Mouse (Mus musculus) midbrain, embryonic 11.5 days (tissue): ENCODE measurements at regions not wholly inside any gene's neighbourhood (a gene's known extent, or its start where the extent isn't known, plus 50 kb on each side); places are given as distances from the start of the nearest gene placed in this dataset.

Source experiments
- ATAC-seq: fragments of 200-750 bp; cut with Nextera tagmentation; 2 replicates; pipeline ENCODE4 v1.8.0; 2017; ENCODE audit warnings: moderate TSS enrichment, moderate library complexity; ENCODE audit not compliant: low FRiP score
- DNase-seq: peaks from one replicate; pipeline ENCODE4 v3.0.0; 2015; ENCODE audit warnings: low spot score; ENCODE audit errors: missing footprints
- H3K27ac ChIP-seq: fragments of 300-500 bp; sonication (generic); 2 replicates; pipeline ENCODE4 v1.5.1; 2014; ENCODE audit warnings: low read depth, low read length
- H3K27me3 ChIP-seq: fragments of 300-500 bp; sonication (generic); 2 replicates; pipeline ENCODE4 v1.6.1; 2014; ENCODE audit warnings: mild to moderate bottlenecking, low read length, moderate library complexity, mixed read lengths; ENCODE audit not compliant: control insufficient read depth, insufficient read depth
- H3K36me3 ChIP-seq: fragments of 300-500 bp; sonication (generic); 2 replicates; pipeline ENCODE4 v1.6.1; 2014; ENCODE audit warnings: mild to moderate bottlenecking, low read length, moderate library complexity, mixed read lengths; ENCODE audit not compliant: control insufficient read depth, insufficient read depth
- H3K4me1 ChIP-seq: fragments of 300-500 bp; sonication (generic); 2 replicates; pipeline ENCODE4 v1.6.1; 2014; ENCODE audit warnings: low read length; ENCODE audit not compliant: control insufficient read depth, insufficient read depth
- H3K4me2 ChIP-seq: fragments of 300-500 bp; sonication (generic); 2 replicates; pipeline ENCODE4 v1.6.1; 2014; ENCODE audit warnings: mild to moderate bottlenecking, moderate library complexity
- H3K4me3 ChIP-seq: fragments of 300-500 bp; sonication (generic); 2 replicates; pipeline ENCODE4 v1.5.1; 2014; ENCODE audit warnings: low read depth, low read length
- H3K9ac ChIP-seq: fragments of 300-500 bp; sonication (generic); 2 replicates; pipeline ENCODE4 v1.6.1; 2014; ENCODE audit warnings: low read length
- H3K9me3 ChIP-seq: fragments of 300-500 bp; sonication (generic); 2 replicates; pipeline ENCODE4 v1.6.1; 2016; ENCODE audit warnings: low read length; ENCODE audit not compliant: control insufficient read depth
- WGBS: fragments of 180-500 bp; shearing (Covaris S2); extraction: QIAGEN DNeasy Blood & Tissue Kit; methylation state at CpG from one replicate; pipeline ENCODE4 v1.1.7; 2014; 5-methylcytosine and 5-hydroxymethylcytosine counted together

DNA sequence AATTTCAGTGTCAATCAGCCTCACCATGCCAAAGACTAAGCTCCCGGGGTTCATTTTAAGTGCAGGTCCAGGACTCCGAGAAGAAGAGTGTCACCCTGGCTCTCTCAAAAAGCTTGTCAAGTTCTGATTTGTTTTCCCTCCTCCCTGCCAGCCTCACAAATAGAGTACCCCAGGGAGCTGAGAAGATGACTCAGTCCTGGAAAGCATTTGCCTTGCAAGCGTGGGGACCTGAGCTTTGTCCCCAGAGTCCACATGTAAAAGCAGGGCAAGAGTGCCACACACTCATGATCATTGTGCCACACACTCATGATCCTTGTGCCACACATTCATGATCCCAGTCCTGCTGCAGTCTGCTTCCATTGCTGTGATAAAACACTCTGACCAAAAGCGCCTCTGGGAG lies 100.4 kb upstream of the Lmo4 start:
- whole genome bisulfite sequencing = 69% methylated on average over 4 of the region's 4 CpGs
- no peak overlapping the region for H3K4me3 ChIP-seq
- DNase-seq (peak; percentile 31), ATAC-seq (no peak)
- H3K27me3 ChIP-seq = no peaks in the 10 kb centered on the region
- H3K27ac ChIP-seq = no peak overlapping the region
- no peaks in the 10 kb centered on the region for H3K4me1 ChIP-seq
- no peak overlapping the region for H3K4me2 ChIP-seq
- H3K9me3 ChIP-seq = no peaks in the 10 kb centered on the region
- H3K36me3 ChIP-seq = no peaks in the 10 kb centered on the region
- no peak overlapping the region for H3K9ac ChIP-seq

DNA sequence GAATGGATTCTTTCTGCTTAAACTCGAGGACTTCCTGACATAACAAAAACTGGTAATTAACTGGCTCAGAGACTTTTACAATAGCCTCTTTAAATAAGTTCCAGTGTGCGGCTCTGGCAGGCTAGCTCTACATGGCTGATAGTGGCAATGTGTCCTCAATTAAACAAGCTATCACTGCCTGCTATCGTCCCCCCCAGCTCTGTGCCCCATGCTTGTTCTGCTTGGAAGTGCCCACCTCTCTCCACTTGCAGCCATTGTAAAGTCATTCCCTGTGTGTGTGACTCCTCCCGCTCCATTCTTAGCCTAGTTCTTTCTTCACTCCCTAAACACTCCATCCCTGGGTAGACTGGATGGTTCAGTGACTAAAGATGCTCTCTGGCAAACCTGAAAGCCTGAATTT lies 99.9 kb upstream of the Lmo4 start:
- Histone ChIP-seq H3K27me3 (no peaks in the 10 kb centered on the region), H3K4me2 (no peak overlapping the region), H3K9ac (no peak overlapping the region), H3K4me1 (no peaks in the 10 kb centered on the region), H3K9me3 (no peaks in the 10 kb centered on the region), H3K27ac (no peak overlapping the region), H3K4me3 (no peak overlapping the region), H3K36me3 (no peaks in the 10 kb centered on the region)
- ATAC-seq = no peak
- WGBS = 52% methylated on average over 4 of the region's 4 CpGs
- DNase-seq = no peak

DNA sequence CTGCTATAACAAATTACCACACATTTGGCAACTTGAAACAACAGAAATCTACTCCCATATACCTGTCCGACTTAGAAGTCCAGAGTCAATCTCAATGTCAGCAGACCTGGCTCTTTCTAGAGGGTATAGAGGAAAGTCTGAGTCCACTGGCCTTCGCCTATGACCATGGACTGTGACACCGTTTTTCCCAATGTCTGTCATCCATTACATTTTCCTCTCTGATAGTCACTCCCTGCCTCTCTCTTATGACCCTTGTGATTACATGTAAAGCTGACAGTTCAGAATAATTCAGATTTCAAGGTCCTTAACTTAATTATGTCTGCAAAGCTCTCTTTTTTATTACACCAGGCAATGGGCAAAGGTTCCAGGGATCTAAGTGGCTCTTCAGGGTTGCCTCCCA lies 97.6 kb upstream of the Lmo4 start:
- Histone ChIP-seq H3K4me3 (no peak overlapping the region), H3K27me3 (no peaks in the 10 kb centered on the region), H3K36me3 (no peaks in the 10 kb centered on the region), H3K9ac (no peak overlapping the region), H3K9me3 (no peaks in the 10 kb centered on the region), H3K4me1 (no peaks in the 10 kb centered on the region), H3K4me2 (no peak overlapping the region), H3K27ac (no peak overlapping the region)
- ATAC-seq (no peak), DNase-seq (no peak)
- 90% methylated on average over 3 of the region's 3 CpGs for WGBS

- DNase-seq (no peak), ATAC-seq (no peak)
- H3K9me3 ChIP-seq = no peaks in the 10 kb centered on the region
- H3K27me3 ChIP-seq = no peaks in the 10 kb centered on the region
- H3K36me3 ChIP-seq = no peaks in the 10 kb centered on the region
- no peaks in the 10 kb centered on the region for H3K4me1 ChIP-seq
- H3K9ac ChIP-seq = no peak overlapping the region
- no peak overlapping the region for H3K4me3 ChIP-seq
- WGBS = 78% methylated on average over 3 of the region's 3 CpGs
- H3K27ac ChIP-seq = no peak overlapping the region
- H3K4me2 ChIP-seq = no peak overlapping the region
Measured at GRCm38 (mm10) chr3:144301068-144301467, 96.0 kb upstream of the Lmo4 start.

- H3K4me2 ChIP-seq = no peak overlapping the region
- 84% methylated on average over 5 of the region's 5 CpGs for WGBS
- no peak overlapping the region for H3K4me3 ChIP-seq
- no peaks in the 10 kb centered on the region for H3K4me1 ChIP-seq
- H3K36me3 ChIP-seq = no peaks in the 10 kb centered on the region
- no peak for ATAC-seq
- H3K27ac ChIP-seq = no peak overlapping the region
- H3K27me3 ChIP-seq = no peaks in the 10 kb centered on the region
- no peaks in the 10 kb centered on the region for H3K9me3 ChIP-seq
- no peak overlapping the region for H3K9ac ChIP-seq
- DNase-seq = no peak
Measured at GRCm38 (mm10) chr3:144299239-144299638, 94.2 kb upstream of the Lmo4 start.

GRCm38 (mm10) chr3:144289489-144289888 lies 84.5 kb upstream of the Lmo4 start:
- Histone ChIP-seq H3K27ac (no peak overlapping the region), H3K9me3 (no peaks in the 10 kb centered on the region), H3K4me2 (no peak overlapping the region), H3K4me1 (no peaks in the 10 kb centered on the region), H3K4me3 (no peak overlapping the region), H3K27me3 (no peaks in the 10 kb centered on the region), H3K9ac (no peak overlapping the region), H3K36me3 (no peaks in the 10 kb centered on the region)
- ATAC-seq (no peak), DNase-seq (no peak)
- 83% methylated on average over 3 of the region's 3 CpGs for WGBS

- no peak overlapping the region for H3K27ac ChIP-seq
- no peak overlapping the region for H3K9ac ChIP-seq
- H3K4me1 ChIP-seq = no peaks in the 10 kb centered on the region
- no peaks in the 10 kb centered on the region for H3K36me3 ChIP-seq
- no peak overlapping the region for H3K4me2 ChIP-seq
- DNase-seq = no peak
- WGBS = 91% methylated on average over 8 of the region's 8 CpGs
- no peaks in the 10 kb centered on the region for H3K27me3 ChIP-seq
- no peaks in the 10 kb centered on the region for H3K9me3 ChIP-seq
- no peak for ATAC-seq
- no peak overlapping the region for H3K4me3 ChIP-seq
Measured at GRCm38 (mm10) chr3:144286100-144286499, 81.1 kb upstream of the Lmo4 start.

GRCm38 (mm10) chr3:144284326-144284725 lies 79.3 kb upstream of the Lmo4 start:
- no peaks in the 10 kb centered on the region for H3K27me3 ChIP-seq
- H3K36me3 ChIP-seq = no peaks in the 10 kb centered on the region
- H3K4me3 ChIP-seq = no peak overlapping the region
- H3K4me1 ChIP-seq = no peaks in the 10 kb centered on the region
- no peak for ATAC-seq
- H3K9me3 ChIP-seq = no peaks in the 10 kb centered on the region
- 93% methylated on average over 3 of the region's 3 CpGs for WGBS
- no peak overlapping the region for H3K27ac ChIP-seq
- H3K4me2 ChIP-seq = no peak overlapping the region
- H3K9ac ChIP-seq = no peak overlapping the region
- DNase-seq = no peak

DNA sequence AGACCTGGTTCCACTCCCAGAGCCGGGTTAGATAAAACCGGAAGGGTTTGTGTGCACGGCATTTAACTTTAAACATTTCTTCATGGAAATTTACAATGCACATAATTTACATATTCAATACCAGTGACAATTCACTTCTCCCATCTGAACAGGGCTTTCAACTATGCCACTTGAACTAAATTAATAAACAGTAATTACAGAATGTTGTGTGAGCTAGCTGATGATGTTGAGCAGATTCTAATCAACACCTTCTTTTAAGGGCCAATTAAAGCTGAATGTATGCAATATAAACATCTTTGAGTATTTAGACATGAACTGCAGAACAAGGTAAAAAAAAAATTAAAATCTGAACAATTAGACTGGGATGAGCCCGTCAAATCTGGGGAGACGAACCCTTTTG lies 68.1 kb upstream of the Lmo4 start:
- Histone ChIP-seq H3K4me1 (no peaks in the 10 kb centered on the region), H3K4me2 (no peak overlapping the region), H3K9me3 (no peaks in the 10 kb centered on the region), H3K9ac (no peak overlapping the region), H3K27ac (no peak overlapping the region), H3K27me3 (no peaks in the 10 kb centered on the region), H3K4me3 (no peak overlapping the region), H3K36me3 (no peaks in the 10 kb centered on the region)
- ATAC-seq (no peak), DNase-seq (no peak)
- WGBS = 95% methylated on average over 5 of the region's 5 CpGs

DNA sequence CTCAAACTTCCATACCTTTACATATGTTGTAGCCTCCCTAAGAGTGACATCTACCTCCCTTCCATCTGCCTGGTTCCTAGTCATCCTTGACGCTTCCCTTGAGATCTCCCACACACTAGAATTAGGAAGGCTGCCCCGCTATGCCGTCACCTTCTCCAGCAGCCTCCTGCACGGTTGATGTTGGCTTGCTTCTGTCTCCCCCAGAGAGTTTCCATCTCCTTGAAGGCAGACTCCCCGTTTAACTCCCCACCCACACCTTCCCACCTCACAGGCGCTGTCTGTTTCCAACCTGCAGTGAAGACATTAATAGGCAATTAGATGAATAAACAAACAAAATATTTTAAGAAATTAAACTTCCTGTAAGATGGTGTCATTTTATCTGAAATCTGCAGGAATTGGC lies 65.2 kb upstream of the Lmo4 start:
- Histone ChIP-seq H3K4me3 (no peak overlapping the region), H3K4me2 (no peak overlapping the region), H3K4me1 (no peaks in the 10 kb centered on the region), H3K9me3 (no peaks in the 10 kb centered on the region), H3K27me3 (no peaks in the 10 kb centered on the region), H3K27ac (no peak overlapping the region), H3K36me3 (no peaks in the 10 kb centered on the region), H3K9ac (no peak overlapping the region)
- ATAC-seq (no peak), DNase-seq (no peak)
- 85% methylated on average over 6 of the region's 6 CpGs for WGBS
